Mouse (Mus musculus): ENCODE results near the gene Vars.
"Not testable (repeated sequence)": the region's sequence is repeated elsewhere in the genome, so short reads cannot be mapped to it uniquely, and the experiment has no call there.

Vars gene

DNA sequence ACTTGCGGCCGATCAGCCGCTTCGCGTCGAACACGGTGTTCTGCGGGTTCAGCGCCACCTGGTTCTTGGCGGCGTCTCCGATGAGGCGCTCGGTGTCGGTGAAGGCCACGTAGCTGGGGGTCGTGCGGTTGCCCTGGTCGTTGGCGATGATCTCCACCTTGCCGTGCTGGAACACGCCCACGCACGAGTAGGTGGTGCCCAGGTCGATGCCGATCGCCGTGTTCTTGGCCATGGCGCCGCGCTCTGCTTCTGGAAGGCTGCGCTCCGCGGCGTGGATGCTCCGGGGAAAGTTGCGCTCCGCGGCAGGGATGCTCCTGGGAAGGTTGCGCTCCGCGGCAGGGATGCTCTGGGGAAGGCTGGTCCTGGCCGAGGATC, 29.1 kb upstream of the Vars start:
- not testable (repeated sequence) for DNase-seq (ENCODE audit: low spot score in 2 of 2)

DNA sequence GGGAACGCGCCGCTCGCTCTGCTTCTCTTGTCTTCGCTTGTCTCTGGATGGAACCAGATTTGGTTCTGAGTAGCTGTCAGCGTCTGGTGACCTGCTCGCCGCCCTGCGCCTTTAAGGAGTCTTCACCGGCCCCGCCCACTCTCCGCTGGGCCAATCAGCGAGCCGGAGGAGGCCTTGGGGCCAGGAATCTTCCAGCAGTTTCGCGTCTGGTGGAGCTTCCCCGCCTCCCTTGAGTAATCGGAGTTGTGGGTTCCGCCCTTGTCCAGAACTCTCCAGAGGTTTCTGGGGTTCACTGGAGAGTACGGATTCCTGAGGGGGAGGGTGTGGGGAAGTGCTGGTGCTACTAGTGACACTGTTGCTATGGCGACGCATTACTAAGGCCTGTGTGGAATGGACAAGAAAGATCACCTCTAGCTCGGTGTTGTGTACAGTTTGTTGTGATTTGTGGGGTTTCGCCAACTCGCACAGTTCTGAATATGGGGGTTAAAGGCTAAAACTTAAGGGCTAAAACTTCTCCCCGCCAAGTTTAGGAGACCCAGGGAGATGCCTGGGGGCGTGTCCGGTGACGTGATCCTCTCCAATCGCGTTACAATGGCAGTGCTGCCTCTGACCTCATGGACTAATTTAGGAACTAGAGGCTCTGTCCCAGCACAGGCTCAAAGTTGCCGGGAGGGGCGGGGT, 28.6 kb upstream of the Vars start, which contains the start of the genes Hspa1a and Hspa1l:
TSS of gene Hspa1a (minus strand) at position 88 of the 681 bp plus-strand sequence.
TSS of gene Hspa1l (plus strand) at position 635 of the 681 bp plus-strand sequence.
- DNase-seq (ENCODE audit: low spot score in 2 of 2): peak; percentile 85 to 87

GRCm38 (mm10) chr17:34975581-34976492, 24.9 kb upstream of the Vars start:
- DNase-seq (ENCODE audit: low spot score in 2 of 2): no peak

GRCm38 (mm10) chr17:34977000-34977399, 23.8 kb upstream of the Vars start:
- DNase-seq (ENCODE audit: low spot score in 2 of 2): no peak

GRCm38 (mm10) chr17:34978239-34978638, 22.5 kb upstream of the Vars start:
- no peak for DNase-seq (ENCODE audit: low spot score in 2 of 2)

GRCm38 (mm10) chr17:34979631-34980030, 21.2 kb upstream of the Vars start:
- no peak for DNase-seq (ENCODE audit: low spot score in 2 of 2)

DNA sequence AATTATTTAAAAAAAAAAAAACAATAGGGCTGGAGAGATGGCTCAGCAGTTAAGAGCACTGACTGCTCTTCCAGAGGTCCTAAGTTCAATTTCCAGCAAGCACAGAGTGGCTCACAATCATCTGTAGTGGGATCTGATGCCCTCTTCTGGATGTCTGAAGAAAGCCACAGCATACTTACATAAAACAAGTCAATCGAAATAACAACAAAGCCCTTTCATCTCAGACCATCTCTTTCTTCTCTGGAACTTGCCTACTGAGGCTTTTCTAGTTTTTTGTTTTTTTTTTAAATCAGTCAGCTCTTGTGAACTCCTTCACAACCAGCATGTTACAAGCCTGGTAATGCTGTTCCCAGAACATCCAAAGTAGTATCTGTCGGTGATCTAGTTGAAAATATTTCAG, 20.1 kb upstream of the Vars start:
- peak in 1 of 2 experiments; percentile 57 for DNase-seq (ENCODE audit: low spot score in 2 of 2)

DNA sequence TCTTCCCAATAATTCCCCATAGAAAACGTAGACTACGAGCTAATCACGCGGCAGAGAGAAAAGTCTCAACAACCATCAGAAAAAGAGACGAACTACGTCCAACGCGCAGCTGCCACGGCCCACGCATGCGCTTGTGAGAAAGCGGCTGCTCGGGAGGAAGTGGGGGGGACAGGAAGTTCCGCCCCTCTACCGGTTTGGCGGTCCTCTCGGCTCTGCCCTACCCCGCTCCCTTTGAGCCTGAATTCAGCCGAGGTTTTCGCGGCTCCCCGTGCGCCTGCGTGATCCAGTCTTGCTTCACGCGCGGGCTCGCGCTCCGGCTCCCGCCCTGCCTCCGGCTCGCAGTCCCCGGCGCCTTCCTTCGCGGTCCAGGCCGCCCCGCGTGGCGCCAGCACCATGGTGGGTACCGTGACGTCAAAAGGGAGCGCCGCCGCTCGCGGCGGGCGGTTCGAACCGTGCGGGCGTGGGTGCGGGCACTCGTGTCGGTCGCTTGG, 19.1 kb upstream of the Vars start, which contains the start of gene Lsm2:
TSS of gene Lsm2 (plus strand) at position 173 of the 491 bp plus-strand sequence.
- DNase-seq (ENCODE audit: low spot score in 2 of 2): peak; percentile 95 to 96

GRCm38 (mm10) chr17:34982328-34982727, 18.5 kb upstream of the Vars start:
- DNase-seq (ENCODE audit: low spot score in 2 of 2): no peak

- DNase-seq (ENCODE audit: low spot score in 2 of 2): no peak
Measured at GRCm38 (mm10) chr17:34984218-34984617, 16.6 kb upstream of the Vars start.

GRCm38 (mm10) chr17:34994751-34995150, 6.0 kb upstream of the Vars start:
- no peak for DNase-seq (ENCODE audit: low spot score in 2 of 2)

- not testable (repeated sequence) for DNase-seq (ENCODE audit: low spot score in 2 of 2)
Measured at GRCm38 (mm10) chr17:34995192-34995591, 5.6 kb upstream of the Vars start.

DNA sequence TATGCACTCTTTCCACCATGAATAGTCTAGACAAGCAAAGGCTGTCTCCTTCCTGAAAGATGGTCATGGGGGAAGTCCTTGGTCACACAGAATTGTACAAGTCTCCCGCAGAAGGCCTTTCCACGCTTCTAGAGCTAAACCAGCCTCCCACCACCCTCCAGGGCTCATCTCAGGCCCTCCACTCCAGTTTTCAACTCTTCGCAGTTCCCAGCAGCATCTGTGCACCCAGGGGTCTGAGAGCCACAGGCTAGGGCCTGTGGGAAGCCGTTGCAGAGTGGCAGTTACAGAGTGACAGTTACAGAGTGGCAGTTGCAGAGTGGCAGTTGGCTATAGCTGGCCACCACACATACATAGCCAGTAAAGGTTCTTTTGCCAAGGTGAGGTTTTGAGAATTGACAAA, 4.9 kb upstream of the Vars start:
- DNase-seq (ENCODE audit: low spot score in 2 of 2): not testable (repeated sequence)

GRCm38 (mm10) chr17:34996411-34997141, 4.2 kb upstream of the Vars start:
- DNase-seq (ENCODE audit: low spot score in 2 of 2): no peak

GRCm38 (mm10) chr17:34997142-34997483, 3.7 kb upstream of the Vars start:
- no peak for DNase-seq (ENCODE audit: low spot score in 2 of 2)

- DNase-seq (ENCODE audit: low spot score in 2 of 2): no peak
Measured at GRCm38 (mm10) chr17:34998526-34999430, 2.0 kb upstream of the Vars start.

DNA sequence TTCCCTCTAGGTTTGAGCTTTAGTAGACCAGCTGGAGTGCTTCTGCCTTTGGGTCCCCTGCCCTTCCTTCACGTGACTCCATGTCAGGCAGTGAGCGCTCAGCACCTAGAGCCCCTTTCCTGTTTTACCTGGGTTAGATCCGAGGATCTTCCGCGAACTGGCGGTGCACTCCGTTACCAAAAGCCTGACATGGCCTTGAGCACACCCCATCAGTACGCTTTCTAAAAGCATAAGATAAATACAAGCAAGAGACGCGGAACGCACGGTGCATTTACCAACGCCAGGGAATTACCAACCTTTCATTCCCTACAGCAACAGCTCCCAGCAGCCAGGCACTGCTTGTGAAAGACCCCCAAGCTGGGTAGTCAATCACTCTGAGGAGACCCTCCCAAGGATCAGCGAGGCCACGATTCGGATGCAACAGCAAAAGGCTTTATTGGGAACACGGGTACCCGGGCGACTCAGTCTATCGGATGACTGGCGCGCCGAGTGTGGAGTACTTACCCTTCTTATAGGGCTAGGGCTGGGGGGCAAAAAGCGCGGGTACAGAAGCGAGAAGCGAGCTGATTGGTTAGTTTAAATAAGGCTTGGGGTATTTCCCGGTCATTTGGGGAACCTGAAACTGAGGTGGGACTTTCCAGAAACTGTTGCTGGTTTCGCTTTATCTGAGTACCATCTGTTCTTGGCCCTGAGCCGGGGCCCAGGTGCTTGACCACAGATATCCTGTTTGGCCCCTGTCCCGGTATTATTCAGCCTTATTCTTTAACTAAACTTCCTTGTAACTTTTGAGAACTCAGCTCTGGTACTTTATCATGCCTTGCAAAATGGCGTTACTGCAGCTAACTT, 693 bp upstream of the Vars start:
- not testable (repeated sequence) for DNase-seq (ENCODE audit: low spot score in 2 of 2)

GRCm38 (mm10) chr17:35001452-35002152, 815 bp downstream of the Vars start:
- DNase-seq (ENCODE audit: low spot score in 2 of 2): peak; percentile 15 to 40

- no peak for DNase-seq (ENCODE audit: low spot score in 2 of 2)
Measured at GRCm38 (mm10) chr17:35002153-35002865, 1.5 kb downstream of the Vars start.

Measured in frontal cortex, postnatal 36 days (tissue).